Mouse (Mus musculus) forebrain, embryonic 12.5 days (tissue): ENCODE measurements around the gene Sptlc2. TPM values are rescaled to one million over a fixed set of nuclear protein-coding genes. Genes with fewer than 3 reads are reported as not detected.
"Not testable (repeated sequence)": the region's sequence is repeated elsewhere in the genome, so short reads cannot be mapped to it uniquely, and the experiment has no call there.

Experiments
- ATAC-seq: fragments of 200-750 bp; cut with Nextera tagmentation; 2 replicates; pipeline ENCODE4 v1.8.0; 2017; ENCODE audit warnings: moderate TSS enrichment; ENCODE audit not compliant: low FRiP score
- H3K27ac ChIP-seq: fragments of 300-500 bp; sonication (generic); 2 replicates; pipeline ENCODE4 v1.5.1; 2016; ENCODE audit warnings: mild to moderate bottlenecking
- H3K27me3 ChIP-seq: fragments of 300-500 bp; sonication (generic); 2 replicates; pipeline ENCODE4 v1.6.1; 2016; ENCODE audit warnings: mild to moderate bottlenecking
- H3K36me3 ChIP-seq: fragments of 300-500 bp; sonication (generic); replicated peaks from 2 replicates; pipeline ENCODE4 v1.6.1; 2016; ENCODE audit warnings: mild to moderate bottlenecking
- H3K4me1 ChIP-seq: fragments of 300-500 bp; sonication (generic); 2 replicates; pipeline ENCODE4 v1.6.1; 2016
- H3K4me2 ChIP-seq: fragments of 300-500 bp; sonication (generic); 2 replicates; pipeline ENCODE4 v1.6.1; 2016; ENCODE audit warnings: mild to moderate bottlenecking, moderate library complexity
- H3K4me3 ChIP-seq: fragments of 300-500 bp; sonication (generic); replicated peaks from 2 replicates; pipeline ENCODE4 v1.5.1; 2016; ENCODE audit warnings: mild to moderate bottlenecking
- H3K9ac ChIP-seq: fragments of 300-500 bp; sonication (generic); 2 replicates; pipeline ENCODE4 v1.6.1; 2016; ENCODE audit warnings: mild to moderate bottlenecking
- H3K9me3 ChIP-seq: fragments of 300-500 bp; sonication (generic); 2 replicates; pipeline ENCODE4 v1.6.1; 2016
- WGBS: fragments of 180-500 bp; shearing (Covaris S2); methylation state at CpG from one replicate; pipeline ENCODE4 v1.1.7; 2016; 5-methylcytosine and 5-hydroxymethylcytosine counted together
- polyA plus RNA-seq: library from polyadenylated mRNA; unstranded; fragments of >200 nt; fragmentation: Nextera tagmentation; extraction: Ambion mirVana; gene quantifications from 2 replicates; pipeline ENCODE4 v1.2.1, GENCODE M21; 2016

Sptlc2 gene
- polyA plus RNA-seq, 1 experiment from 2014 or later = 54.2 TPM

GRCm38 (mm10) chr12:87313098-87313497, 75.1 kb downstream of the Sptlc2 start:
- Histone ChIP-seq H3K27me3 (no peaks in the 10 kb centered on the region), H3K4me1 (no peaks in the 10 kb centered on the region), H3K27ac (no peak overlapping the region), H3K4me2 (no peak overlapping the region), H3K4me3 (no peak overlapping the region), H3K36me3 (peaks cover 27% of the 10 kb centered on the region), H3K9me3 (no peaks in the 10 kb centered on the region), H3K9ac (no peak overlapping the region)
- 67% methylated on average over 2 of the region's 2 CpGs for whole genome bisulfite sequencing
- ATAC-seq = no peak

GRCm38 (mm10) chr12:87306584-87306844, 81.6 kb downstream of the Sptlc2 start:
- not testable (repeated sequence) for H3K27me3 ChIP-seq, H3K27ac ChIP-seq, H3K4me3 ChIP-seq, ATAC-seq, H3K4me1 ChIP-seq, H3K4me2 ChIP-seq, H3K9ac ChIP-seq, H3K9me3 ChIP-seq
- 72% methylated on average over 4 of the region's 4 CpGs for WGBS
- peaks cover 19% of the 10 kb centered on the region for H3K36me3 ChIP-seq

- no peak overlapping the region; the same call in 1 of the 2 replicates for H3K27ac ChIP-seq
- no peak overlapping the region for H3K4me2 ChIP-seq
- H3K9me3 ChIP-seq = no peaks in the 10 kb centered on the region
- peaks cover 19% of the 10 kb centered on the region for H3K36me3 ChIP-seq
- 33% methylated on average over 13 of the region's 13 CpGs for WGBS
- H3K4me3 ChIP-seq = no peak overlapping the region
- H3K4me1 ChIP-seq = peaks cover 5% of the 10 kb centered on the region; the same call in 1 of the 2 replicates
- ATAC-seq = no peak
- H3K27me3 ChIP-seq = peaks cover 14% of the 10 kb centered on the region
- H3K9ac ChIP-seq = no peak overlapping the region
Measured at GRCm38 (mm10) chr12:87305767-87306583, 82.2 kb downstream of the Sptlc2 start.

- Histone ChIP-seq H3K27ac (no peak overlapping the region), H3K4me3 (no peak overlapping the region), H3K4me1 (peaks cover 22% of the 10 kb centered on the region), H3K27me3 (peaks cover 43% of the 10 kb centered on the region), H3K36me3 (no peaks in the 10 kb centered on the region), H3K9ac (no peak overlapping the region), H3K4me2 (no peak overlapping the region), H3K9me3 (no peaks in the 10 kb centered on the region)
- 48% methylated on average over 4 of the region's 4 CpGs for WGBS
- ATAC-seq = no peak
Measured at GRCm38 (mm10) chr12:87301189-87301588, 87.0 kb downstream of the Sptlc2 start.

- Histone ChIP-seq H3K4me3 (peak overlapping the region; percentile 74), H3K9ac (peak overlapping the region; percentile 74; the same call in 1 of the 2 replicates), H3K27ac (no peak overlapping the region), H3K9me3 (no peaks in the 10 kb centered on the region), H3K36me3 (no peaks in the 10 kb centered on the region), H3K4me2 (peak overlapping the region; percentile 97), H3K27me3 (peaks cover 43% of the 10 kb centered on the region), H3K4me1 (peaks cover 17% of the 10 kb centered on the region)
- WGBS = 1% methylated on average over 9 of the region's 9 CpGs
- 0 out of 2 replicates have a peak, but pooled peaks have one; percentile 10 for ATAC-seq
Measured at GRCm38 (mm10) chr12:87300441-87300690, 87.8 kb downstream of the Sptlc2 start.

GRCm38 (mm10) chr12:87299657-87300440, 88.3 kb downstream of the Sptlc2 start, which contains the start of gene Ism2:
Ism2 (minus strand) TSS chr12:87299705.
- H3K27ac ChIP-seq = no peak within 1 kb of the TSS
- peak within 1 kb of the TSS; percentile 97 for H3K4me2 ChIP-seq
- H3K27me3 ChIP-seq = peaks cover 43% of the 10 kb centered on the region
- H3K9ac ChIP-seq = peak within 1 kb of the TSS; percentile 74
- peak; percentile 82 for ATAC-seq
- H3K4me3 ChIP-seq = peak within 1 kb of the TSS; percentile 74
- WGBS = under 1% methylated on average over 77 of the region's 86 CpGs
- H3K4me1 ChIP-seq = peaks cover 17% of the 10 kb centered on the region
- H3K36me3 ChIP-seq = no peaks in the 10 kb centered on the region
- no peaks in the 10 kb centered on the region for H3K9me3 ChIP-seq

GRCm38 (mm10) chr12:87299037-87299656, 89.0 kb downstream of the Sptlc2 start:
- ATAC-seq = no peak; the same call in 1 of the 2 replicates
- Histone ChIP-seq H3K27me3 (peaks cover 43% of the 10 kb centered on the region), H3K9me3 (no peaks in the 10 kb centered on the region), H3K4me3 (peak overlapping the region; percentile 74), H3K9ac (peak overlapping the region; percentile 74), H3K36me3 (no peaks in the 10 kb centered on the region), H3K4me1 (peaks cover 17% of the 10 kb centered on the region), H3K4me2 (peak overlapping the region; percentile 97), H3K27ac (no peak overlapping the region)
- 11% methylated on average over 29 of the region's 29 CpGs for WGBS

- ATAC-seq = no peak
- WGBS = 81% methylated on average over 6 of the region's 6 CpGs
- no peak overlapping the region for H3K4me2 ChIP-seq
Measured at GRCm38 (mm10) chr12:87293934-87294333, 94.2 kb downstream of the Sptlc2 start.

GRCm38 (mm10) chr12:87289100-87289499, 99.1 kb downstream of the Sptlc2 start:
- H3K27ac ChIP-seq = no peak overlapping the region
- no peak overlapping the region for H3K4me2 ChIP-seq
- H3K9me3 ChIP-seq = no peaks in the 10 kb centered on the region
- no peak overlapping the region for H3K9ac ChIP-seq
- H3K4me1 ChIP-seq = no peaks in the 10 kb centered on the region
- ATAC-seq = no peak
- H3K4me3 ChIP-seq = no peak overlapping the region
- H3K27me3 ChIP-seq = no peaks in the 10 kb centered on the region
- H3K36me3 ChIP-seq = no peaks in the 10 kb centered on the region
- WGBS = 93% methylated on average over 5 of the region's 5 CpGs

More at GRCm38 (mm10) chr12:87293934-87294333, 94.2 kb downstream of the Sptlc2 start:
- H3K9me3 ChIP-seq = no peaks in the 10 kb centered on the region
- H3K27me3 ChIP-seq = peaks cover 9% of the 10 kb centered on the region
- H3K27ac ChIP-seq = no peak overlapping the region
- H3K36me3 ChIP-seq = no peaks in the 10 kb centered on the region
- H3K4me1 ChIP-seq = no peaks in the 10 kb centered on the region
- no peak overlapping the region for H3K9ac ChIP-seq
- H3K4me3 ChIP-seq = no peak overlapping the region

- Histone ChIP-seq H3K4me1 (no peaks in the 10 kb centered on the region), H3K27ac (no peak overlapping the region), H3K27me3 (0 out of 2 replicates have a peak, but pooled peaks cover 3% of the 10 kb centered on the region), H3K4me2 (no peak overlapping the region), H3K9ac (no peak overlapping the region), H3K4me3 (no peak overlapping the region), H3K9me3 (no peaks in the 10 kb centered on the region), H3K36me3 (no peaks in the 10 kb centered on the region)
- ATAC-seq = no peak
- WGBS = 91% methylated on average over 5 of the region's 5 CpGs
Measured at GRCm38 (mm10) chr12:87284726-87285125, 103.4 kb downstream of the Sptlc2 start.

- no peak overlapping the region for H3K4me2 ChIP-seq
- no peak for ATAC-seq
Measured at GRCm38 (mm10) chr12:87284268-87284667, 103.9 kb downstream of the Sptlc2 start.

GRCm38 (mm10) chr12:87283706-87284105, 104.4 kb downstream of the Sptlc2 start:
- no peak for ATAC-seq
- WGBS = 55% methylated on average over 7 of the region's 7 CpGs

More at GRCm38 (mm10) chr12:87284268-87284667, 103.9 kb downstream of the Sptlc2 start:
- Histone ChIP-seq H3K9me3 (no peaks in the 10 kb centered on the region), H3K9ac (no peak overlapping the region), H3K4me3 (no peak overlapping the region), H3K4me1 (no peaks in the 10 kb centered on the region), H3K27me3 (0 out of 2 replicates have a peak, but pooled peaks cover 3% of the 10 kb centered on the region), H3K36me3 (no peaks in the 10 kb centered on the region), H3K27ac (no peak overlapping the region)
- 78% methylated on average over 4 of the region's 4 CpGs for WGBS

More at GRCm38 (mm10) chr12:87283706-87284105, 104.4 kb downstream of the Sptlc2 start:
- Histone ChIP-seq H3K4me2 (no peak overlapping the region), H3K4me1 (0 out of 2 replicates have a peak, but pooled peaks cover 1% of the 10 kb centered on the region), H3K36me3 (no peaks in the 10 kb centered on the region), H3K9ac (no peak overlapping the region), H3K9me3 (no peaks in the 10 kb centered on the region), H3K4me3 (no peak overlapping the region), H3K27ac (no peak overlapping the region), H3K27me3 (0 out of 2 replicates have a peak, but pooled peaks cover 3% of the 10 kb centered on the region)
